ENCODE assay signal across 30 mouse cellular contexts in the genomic region with DNA sequence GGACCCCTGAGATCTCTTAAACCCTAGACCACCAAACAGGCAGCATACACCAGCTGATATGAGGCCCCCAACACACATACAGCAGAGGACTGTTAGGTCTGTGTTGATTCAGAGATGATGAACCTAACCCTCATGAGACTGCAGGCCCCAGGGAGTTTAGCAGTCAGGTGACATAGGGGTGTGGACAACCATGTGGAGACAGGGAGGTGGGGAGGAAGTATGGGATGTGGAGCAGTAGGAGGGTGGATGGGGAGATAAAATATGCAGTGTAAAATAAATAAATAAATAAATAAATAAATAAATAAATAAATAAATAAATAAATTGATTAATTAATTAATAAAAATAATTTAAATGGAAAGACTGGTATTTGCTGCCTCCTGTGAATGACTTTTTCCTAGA.
"Had no signal": no experiment of that assay in that cellular context is flagged by ENCODE, and none has a peak within 500 bp of the region (broad histone marks: within the 10 kb centered on the region; RNA-seq: fewer than 3 reads in every experiment).

No protein-coding gene starts in this region.

- H3K4me3 ChIP-seq: left cerebral cortex, adult 2 months; limb, embryonic 10.5 days; limb, embryonic 12.5 days; limb, embryonic 13.5 days; limb, embryonic 15.5 days; liver, embryonic 12.5 days; liver, embryonic 13.5 days; liver, embryonic 15.5 days; lung, embryonic 15.5 days; megakaryocyte, embryonic 14.5 days; midbrain, embryonic 10.5 days; midbrain, embryonic 12.5 days; midbrain, embryonic 13.5 days; myocyte; neural tube, embryonic 12.5 days had no signal

- H3K36me3 ChIP-seq: limb, embryonic 10.5 days; limb, embryonic 12.5 days; limb, embryonic 13.5 days; limb, embryonic 15.5 days; liver, embryonic 12.5 days; liver, embryonic 13.5 days; liver, embryonic 15.5 days; lung, embryonic 15.5 days; midbrain, embryonic 10.5 days; midbrain, embryonic 12.5 days; midbrain, embryonic 13.5 days; neural tube, embryonic 12.5 days had no signal

- H3K9me3 ChIP-seq: limb, embryonic 10.5 days; limb, embryonic 12.5 days; limb, embryonic 13.5 days; limb, embryonic 15.5 days; liver, embryonic 12.5 days; liver, embryonic 15.5 days; lung, embryonic 15.5 days; midbrain, embryonic 12.5 days; neural tube, embryonic 12.5 days had no signal

- H3K9ac ChIP-seq: limb, embryonic 12.5 days; limb, embryonic 13.5 days; limb, embryonic 15.5 days; liver, embryonic 12.5 days; liver, embryonic 13.5 days; liver, embryonic 14.5 days; liver, embryonic 15.5 days; liver, postnatal 0 days; lung, embryonic 14.5 days; lung, embryonic 15.5 days; midbrain, embryonic 12.5 days; midbrain, embryonic 13.5 days; neural tube, embryonic 12.5 days had no signal

- H3K27ac ChIP-seq: left cerebral cortex, adult 2 months; limb, embryonic 10.5 days; limb, embryonic 12.5 days; limb, embryonic 13.5 days; limb, embryonic 15.5 days; liver, embryonic 12.5 days; liver, embryonic 13.5 days; liver, embryonic 14.5 days; liver, embryonic 15.5 days; lung, embryonic 15.5 days; macrophage; midbrain, embryonic 10.5 days; midbrain, embryonic 12.5 days; midbrain, embryonic 13.5 days; neural tube, embryonic 12.5 days had no signal

- H3K4me1 ChIP-seq: limb, embryonic 10.5 days; limb, embryonic 12.5 days; limb, embryonic 13.5 days; limb, embryonic 15.5 days; liver, embryonic 12.5 days; liver, embryonic 13.5 days; liver, embryonic 15.5 days; lung, embryonic 15.5 days; megakaryocyte, embryonic 14.5 days; midbrain, embryonic 10.5 days; midbrain, embryonic 12.5 days; midbrain, embryonic 13.5 days; neural tube, embryonic 12.5 days had no signal

- DNase-seq: left cerebral cortex, postnatal 4 days; liver; liver, embryonic 13.5 days; liver, postnatal 0 days; lung, adult 18-20 months; lung, adult 2 months; lung, embryonic 14.5 days; lung, postnatal 10 days; lung, postnatal 14 days; lung, postnatal 36 days; lung, postnatal 4 days had no signal

- ATAC-seq: liver, embryonic 12.5 days; liver, postnatal 0 days; lung, postnatal 0 days; midbrain, embryonic 13.5 days; midbrain, embryonic 16.5 days had no signal

- H3K27me3 ChIP-seq: limb, embryonic 12.5 days; limb, embryonic 13.5 days; limb, embryonic 15.5 days; liver, embryonic 12.5 days; liver, embryonic 13.5 days; liver, embryonic 15.5 days; lung, embryonic 15.5 days; megakaryocyte, embryonic 14.5 days; midbrain, embryonic 12.5 days; midbrain, embryonic 13.5 days; neural tube, embryonic 12.5 days had no signal

- H3K4me2 ChIP-seq: limb, embryonic 12.5 days; limb, embryonic 13.5 days; limb, embryonic 15.5 days; liver, embryonic 11.5 days; liver, embryonic 12.5 days; liver, embryonic 13.5 days; liver, embryonic 15.5 days; lung, embryonic 14.5 days; lung, embryonic 15.5 days; midbrain, embryonic 12.5 days; midbrain, embryonic 13.5 days; neural tube, embryonic 12.5 days had no signal
